Mouse (Mus musculus) stomach, embryonic 16.5 days (tissue): Measurements from ENCODE around the gene Spdya. TPM values are rescaled to one million over a fixed set of nuclear protein-coding genes. Genes with fewer than 3 reads are reported as not detected.
"Not testable (repeated sequence)": the region's sequence is repeated elsewhere in the genome, so short reads cannot be mapped to it uniquely, and the experiment has no call there.

ENCODE experiments used
- ATAC-seq: fragments of 200-750 bp; cut with Nextera tagmentation; 2 replicates; pipeline ENCODE4 v1.8.0; 2017; ENCODE audit warnings: moderate number of reproducible peaks, moderate TSS enrichment; ENCODE audit not compliant: insufficient read depth, low FRiP score
- H3K27ac ChIP-seq: fragments of 300-500 bp; sonication (generic); 2 replicates; pipeline ENCODE4 v1.5.1; 2014; ENCODE audit warnings: low read length
- H3K27me3 ChIP-seq: fragments of 300-500 bp; sonication (generic); 2 replicates; pipeline ENCODE4 v1.6.1; 2014; ENCODE audit warnings: low read length, control low read depth, mixed read lengths; ENCODE audit not compliant: control insufficient read depth, insufficient read depth
- H3K36me3 ChIP-seq: fragments of 300-500 bp; sonication (generic); 2 replicates; pipeline ENCODE4 v1.6.1; 2014; ENCODE audit warnings: low read length; ENCODE audit not compliant: control insufficient read depth, insufficient read depth
- H3K4me1 ChIP-seq: fragments of 300-500 bp; sonication (generic); 2 replicates; pipeline ENCODE4 v1.6.1; 2014; ENCODE audit warnings: low read length, control low read depth, mixed read lengths; ENCODE audit not compliant: control insufficient read depth, insufficient read depth
- H3K4me2 ChIP-seq: fragments of 300-500 bp; sonication (generic); 2 replicates; pipeline ENCODE4 v1.6.1; 2014; ENCODE audit warnings: low read depth, low read length, mixed read lengths
- H3K4me3 ChIP-seq: fragments of 300-500 bp; sonication (generic); replicated peaks from 2 replicates; pipeline ENCODE4 v1.5.1; 2014; ENCODE audit warnings: mild to moderate bottlenecking, low read length
- H3K9ac ChIP-seq: fragments of 300-500 bp; sonication (generic); 2 replicates; pipeline ENCODE4 v1.6.1; 2014; ENCODE audit warnings: low read length
- H3K9me3 ChIP-seq: fragments of 300-500 bp; sonication (generic); replicated peaks from 2 replicates; pipeline ENCODE4 v1.6.1; 2016; ENCODE audit warnings: low read length, control low read depth; ENCODE audit not compliant: control insufficient read depth
- WGBS: fragments of 180-500 bp; shearing (Covaris S2); extraction: QIAGEN DNeasy Blood & Tissue Kit; methylation state at CpG from one replicate; pipeline ENCODE4 v1.1.7; 2014; 5-methylcytosine and 5-hydroxymethylcytosine counted together
- polyA plus RNA-seq: library from polyadenylated mRNA; unstranded; fragments of >200 nt; fragmentation: Nextera tagmentation; extraction: Ambion mirVana; gene quantifications from 2 replicates; pipeline ENCODE4 v1.2.1, GENCODE M21; 2015

Gene Spdya
- polyA plus RNA-seq, 1 experiment from 2014 or later: 0.54 TPM

GRCm38 (mm10) chr17:71617033-71617362 lies 65.1 kb downstream of the Spdya start:
- H3K27me3 ChIP-seq: no peaks in the 10 kb centered on the region
- H3K9me3 ChIP-seq: no peaks in the 10 kb centered on the region
- WGBS: under 1% methylated on average over 10 of the region's 10 CpGs
- H3K4me1 ChIP-seq: peaks cover 17% of the 10 kb centered on the region
- peak overlapping the region; percentile 97 for H3K9ac ChIP-seq
- no peak for ATAC-seq
- H3K4me2 ChIP-seq: peak overlapping the region; percentile 77
- 0 out of 2 replicates have a peak, but pooled peaks cover 3% of the 10 kb centered on the region for H3K36me3 ChIP-seq
- H3K4me3 ChIP-seq: peak overlapping the region; percentile 98
- no peak overlapping the region for H3K27ac ChIP-seq

GRCm38 (mm10) chr17:71617974-71618373 lies 66.1 kb downstream of the Spdya start:
- 0 out of 2 replicates have a peak, but pooled peaks cover 3% of the 10 kb centered on the region for H3K36me3 ChIP-seq
- peak overlapping the region; percentile 9; the same call in 1 of the 2 replicates for H3K9ac ChIP-seq
- H3K4me2 ChIP-seq: peak overlapping the region; percentile 77
- H3K27ac ChIP-seq: no peak overlapping the region
- H3K4me1 ChIP-seq: peaks cover 17% of the 10 kb centered on the region
- no peak for ATAC-seq
- no peaks in the 10 kb centered on the region for H3K9me3 ChIP-seq
- H3K4me3 ChIP-seq: peak overlapping the region; percentile 98
- no peaks in the 10 kb centered on the region for H3K27me3 ChIP-seq
- WGBS: 61% methylated on average over 4 of the region's 4 CpGs

- ATAC-seq: no peak
- Histone ChIP-seq H3K4me1 (no peaks in the 10 kb centered on the region), H3K36me3 (peaks cover 30% of the 10 kb centered on the region; the same call in 1 of the 2 replicates), H3K27me3 (no peaks in the 10 kb centered on the region), H3K27ac (no peak overlapping the region), H3K4me2 (no peak overlapping the region), H3K4me3 (no peak overlapping the region), H3K9me3 (no peaks in the 10 kb centered on the region), H3K9ac (no peak overlapping the region)
- 75% methylated on average over 10 of the region's 10 CpGs for WGBS
Observed at GRCm38 (mm10) chr17:71631806-71632205, 79.9 kb downstream of the Spdya start.

- no peak overlapping the region for H3K9ac ChIP-seq
Observed at GRCm38 (mm10) chr17:71633350-71633749, 81.5 kb downstream of the Spdya start.

GRCm38 (mm10) chr17:71636786-71637185 lies 84.9 kb downstream of the Spdya start:
- ATAC-seq: no peak
- no peak overlapping the region for H3K27ac ChIP-seq
- H3K36me3 ChIP-seq: peaks cover 41% of the 10 kb centered on the region; the same call in 1 of the 2 replicates
- H3K4me2 ChIP-seq: no peak overlapping the region
- H3K9ac ChIP-seq: no peak overlapping the region
- H3K9me3 ChIP-seq: no peaks in the 10 kb centered on the region
- H3K27me3 ChIP-seq: no peaks in the 10 kb centered on the region
- H3K4me1 ChIP-seq: no peaks in the 10 kb centered on the region
- H3K4me3 ChIP-seq: no peak overlapping the region
- 92% methylated on average over 8 of the region's 8 CpGs for whole genome bisulfite sequencing

More at GRCm38 (mm10) chr17:71633350-71633749, 81.5 kb downstream of the Spdya start:
- Histone ChIP-seq H3K4me2 (no peak overlapping the region), H3K27ac (no peak overlapping the region), H3K9me3 (no peaks in the 10 kb centered on the region), H3K4me3 (no peak overlapping the region), H3K4me1 (no peaks in the 10 kb centered on the region), H3K36me3 (peaks cover 29% of the 10 kb centered on the region; the same call in 1 of the 2 replicates), H3K27me3 (no peaks in the 10 kb centered on the region)
- ATAC-seq: no peak
- WGBS: 81% methylated on average over 8 of the region's 8 CpGs

- Histone ChIP-seq H3K4me1 (no peaks in the 10 kb centered on the region), H3K4me3 (no peak overlapping the region), H3K4me2 (no peak overlapping the region), H3K9me3 (no peaks in the 10 kb centered on the region), H3K27ac (no peak overlapping the region), H3K36me3 (peaks cover 41% of the 10 kb centered on the region; the same call in 1 of the 2 replicates), H3K27me3 (no peaks in the 10 kb centered on the region), H3K9ac (no peak overlapping the region)
- ATAC-seq: no peak
- WGBS: 96% methylated on average over 4 of the region's 4 CpGs
Observed at GRCm38 (mm10) chr17:71637750-71638265, 85.9 kb downstream of the Spdya start.

GRCm38 (mm10) chr17:71639056-71639455 lies 87.2 kb downstream of the Spdya start:
- not testable (repeated sequence) for H3K9me3 ChIP-seq, ATAC-seq, H3K27ac ChIP-seq, H3K4me3 ChIP-seq, H3K27me3 ChIP-seq, H3K4me2 ChIP-seq, H3K4me1 ChIP-seq, H3K9ac ChIP-seq
- peaks cover 42% of the 10 kb centered on the region; the same call in 1 of the 2 replicates for H3K36me3 ChIP-seq
- 70% methylated on average over 5 of the region's 5 CpGs for WGBS

Other genes starting within 250 kb of the Spdya start
- 3.0 and 4.5 TPM in 2 replicates for gene Emilin2, start 240.1 kb upstream of the Spdya start, polyA plus RNA-seq
- 3.3 and 3.7 TPM in 2 replicates for gene Gm4707, start 92.1 kb upstream of the Spdya start, polyA plus RNA-seq
- 42.8 and 45.4 TPM in 2 replicates for gene Smchd1, start 76.7 kb upstream of the Spdya start, polyA plus RNA-seq
- 37.6 and 37.9 TPM in 2 replicates for gene Ndc80, start 25.2 kb upstream of the Spdya start, polyA plus RNA-seq
- gene Wdr43, start 63.8 kb downstream of the Spdya start, polyA plus RNA-seq: 72.9 and 73.1 TPM in 2 replicates
- gene Togaram2, start 121.2 kb downstream of the Spdya start, polyA plus RNA-seq: 0.75 and 1.2 TPM in 2 replicates
- not detected in 2 replicates for gene Pcare, start 200.8 kb downstream of the Spdya start, polyA plus RNA-seq
- 7.1 and 8.5 TPM in 2 replicates for gene Clip4, start 216.4 kb downstream of the Spdya start, polyA plus RNA-seq